Mouse (Mus musculus): Measurements from ENCODE around the gene Lrrc59.
"Not testable (repeated sequence)": the region's sequence is repeated elsewhere in the genome, so short reads cannot be mapped to it uniquely, and the experiment has no call there.

Gene Lrrc59

GRCm38 (mm10) chr11:94692502-94692901 is 62.9 kb downstream of the Lrrc59 start:
- not testable (repeated sequence) for DNase-seq (ENCODE audit: extremely low spot score, low read depth, low spot score)

Measured in hindlimb bud, embryonic 11.5 days (tissue).